Comparison of ENCODE assay signal across 18 mouse cellular contexts in the genomic region with DNA sequence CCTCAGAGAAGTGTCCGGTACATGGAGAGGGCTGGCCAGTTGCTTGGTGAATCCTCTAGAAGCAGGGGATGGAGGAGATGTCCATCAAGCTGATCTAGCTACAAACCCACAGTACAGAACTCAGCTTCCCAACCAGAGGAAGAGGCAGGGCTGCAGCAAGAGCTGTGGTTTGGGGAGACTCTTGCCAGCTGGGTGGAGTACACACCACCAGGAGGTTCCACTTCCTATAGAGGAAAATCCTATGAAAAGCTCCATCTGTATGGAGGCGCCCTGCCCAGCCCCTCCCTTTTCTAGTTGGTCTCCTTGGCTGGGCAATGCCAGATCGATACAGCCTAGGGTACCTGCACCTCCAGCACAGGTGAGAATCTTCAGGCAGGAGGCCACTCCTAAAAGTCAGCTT. TPM values are rescaled to one million over a fixed set of nuclear protein-coding genes. Genes with fewer than 3 reads are reported as not detected.
A peak's percentile ranks its signal among the peaks of the same experiment; 100 is the strongest.
DNase-seq lines count a peak whose midpoint lies in the region; ATAC-seq and TF ChIP-seq lines count a peak whose summit lies in the region.
"Had no signal": no experiment of that assay in that cellular context is flagged by ENCODE, and none has a peak within 500 bp of the region (broad histone marks: within the 10 kb centered on the region; RNA-seq: fewer than 3 reads in every experiment).

No protein-coding gene starts in this region.

- H3K9me3 ChIP-seq in heart, embryonic 13.5 days: no peaks in the 10 kb centered on the region
- H3K9me3 ChIP-seq in heart, embryonic 10.5 days: no peaks in the 10 kb centered on the region
- no peaks in the 10 kb centered on the region for H3K9me3 ChIP-seq in liver, postnatal 0 days (ENCODE audit: low read length)
- no peaks in the 10 kb centered on the region for H3K9me3 ChIP-seq in hindbrain, embryonic 13.5 days
- H3K9me3 ChIP-seq: forebrain, embryonic 10.5 days; liver, embryonic 13.5 days; lung, embryonic 15.5 days had no signal

- TF ChIP-seq CTCF in liver, adult 2 months (IDR thresholded peaks at IDR 0.05; ENCODE audit: low read depth, low read length): no peak
- TF ChIP-seq CTCF in liver, postnatal 0 days (IDR thresholded peaks at IDR 0.05; ENCODE audit: low read depth): no peak
- no peak for TF ChIP-seq CTCF in embryonic fibroblast, embryonic 13.5 days (IDR thresholded peaks at IDR 0.05; ENCODE audit: borderline replicate concordance, insufficient read depth, low read length)

- no peak for ATAC-seq in heart, embryonic 13.5 days (ENCODE audit: extremely low read depth, insufficient number of reproducible peaks, low FRiP score, low TSS enrichment)
- no peak for ATAC-seq in liver, postnatal 0 days
- ATAC-seq in megakaryocyte, adult 5-6 weeks (ENCODE audit: poor library complexity, severe bottlenecking): peak; percentile 73
- no peak for ATAC-seq in hindbrain, embryonic 13.5 days (ENCODE audit: low FRiP score)
- ATAC-seq: forebrain, postnatal 0 days had no signal

- no peak for DNase-seq in heart, embryonic 10.5 days (ENCODE audit: low spot score)
- no peak for DNase-seq in liver, adult 2 months (ENCODE audit: extremely low read depth, low read depth, low spot score)
- no peak for DNase-seq in liver, postnatal 0 days
- no peak for DNase-seq in left cerebral cortex, postnatal 36 days (ENCODE audit: low spot score in 2 of 2)
- DNase-seq: cerebellum, adult 9-11 months; forebrain, postnatal 0 days; layer of hippocampus, postnatal 36 days; liver, embryonic 13.5 days; retina, postnatal 1 day had no signal

- no peak for TF ChIP-seq EP300 in liver, postnatal 0 days (IDR thresholded peaks at IDR 0.05; ENCODE audit: low read depth)

- H3K36me3 ChIP-seq in heart, embryonic 13.5 days: peaks cover 23% of the 10 kb centered on the region
- peaks cover 7% of the 10 kb centered on the region; the same call in 1 of the 2 replicates for H3K36me3 ChIP-seq in heart, embryonic 10.5 days
- H3K36me3 ChIP-seq in liver, adult 2 months (ENCODE audit: control insufficient read depth, insufficient read depth, low read length): no peaks in the 10 kb centered on the region
- H3K36me3 ChIP-seq in liver, postnatal 0 days (replicated peaks; ENCODE audit: insufficient read depth, low read length): no peaks in the 10 kb centered on the region
- H3K36me3 ChIP-seq in hindbrain, embryonic 13.5 days: no peaks in the 10 kb centered on the region
- H3K36me3 ChIP-seq: forebrain, embryonic 10.5 days; liver, embryonic 13.5 days; lung, embryonic 15.5 days had no signal

- intact Hi-C loops in left cerebral cortex, postnatal 36 days (cut with DNase I): no loop called here

- no peak overlapping the region for H3K27ac ChIP-seq in heart, embryonic 13.5 days (replicated peaks)
- no peak overlapping the region for H3K27ac ChIP-seq in heart, embryonic 10.5 days
- H3K27ac ChIP-seq in liver, adult 2 months (replicated peaks; ENCODE audit: insufficient read depth, low read depth, low read length): peak overlapping the region; percentile 9; the same call in 1 of the 2 replicates
- H3K27ac ChIP-seq in liver, postnatal 0 days (ENCODE audit: low read depth): no peak overlapping the region
- peak overlapping the region; percentile 70 for H3K27ac ChIP-seq in embryonic fibroblast, embryonic 13.5 days (ENCODE audit: insufficient read depth, low read length)
- no peak overlapping the region for H3K27ac ChIP-seq in hindbrain, embryonic 13.5 days
- H3K27ac ChIP-seq: forebrain, embryonic 10.5 days; kidney, postnatal 0 days; liver, embryonic 13.5 days; lung, embryonic 15.5 days had no signal

- no peak overlapping the region for H3K4me3 ChIP-seq in heart, embryonic 13.5 days
- H3K4me3 ChIP-seq in heart, embryonic 10.5 days: no peak overlapping the region
- H3K4me3 ChIP-seq in liver, adult 2 months (ENCODE audit: insufficient read depth, low read depth, low read length): no peak overlapping the region
- H3K4me3 ChIP-seq in liver, postnatal 0 days (ENCODE audit: low read depth, low read length): no peak overlapping the region
- no peak overlapping the region for H3K4me3 ChIP-seq in embryonic fibroblast, embryonic 13.5 days (ENCODE audit: insufficient read depth, low read length)
- no peak overlapping the region for H3K4me3 ChIP-seq in hindbrain, embryonic 13.5 days
- H3K4me3 ChIP-seq: forebrain, embryonic 10.5 days; liver, embryonic 13.5 days; lung, embryonic 15.5 days had no signal

- no peaks in the 10 kb centered on the region for H3K27me3 ChIP-seq in heart, embryonic 13.5 days (replicated peaks)
- H3K27me3 ChIP-seq in heart, embryonic 10.5 days (ENCODE audit: insufficient read depth, poor library complexity, severe bottlenecking): peaks cover 21% of the 10 kb centered on the region; the same call in 1 of the 2 replicates
- H3K27me3 ChIP-seq in liver, adult 2 months (ENCODE audit: control insufficient read depth, insufficient read depth, low read length): no peaks in the 10 kb centered on the region
- peaks cover 7% of the 10 kb centered on the region; the same call in 1 of the 2 replicates for H3K27me3 ChIP-seq in liver, postnatal 0 days (ENCODE audit: insufficient read depth, low read length)
- H3K27me3 ChIP-seq in hindbrain, embryonic 13.5 days: peaks cover 27% of the 10 kb centered on the region
- H3K27me3 ChIP-seq: lung, embryonic 15.5 days had no signal

- peaks cover 70% of the 10 kb centered on the region for H3K4me1 ChIP-seq in heart, embryonic 13.5 days
- H3K4me1 ChIP-seq in heart, embryonic 10.5 days: peaks cover 30% of the 10 kb centered on the region
- peaks cover 31% of the 10 kb centered on the region for H3K4me1 ChIP-seq in liver, adult 2 months (ENCODE audit: control insufficient read depth, insufficient read depth, low read length)
- H3K4me1 ChIP-seq in liver, postnatal 0 days (ENCODE audit: insufficient read depth): peaks cover 23% of the 10 kb centered on the region
- peaks cover 30% of the 10 kb centered on the region for H3K4me1 ChIP-seq in embryonic fibroblast, embryonic 13.5 days (ENCODE audit: control insufficient read depth, insufficient read depth, low read length)
- H3K4me1 ChIP-seq in hindbrain, embryonic 13.5 days (replicated peaks): peaks cover 22% of the 10 kb centered on the region

- peak overlapping the region; percentile 94; the same call in 1 of the 2 replicates for H3K9ac ChIP-seq in heart, embryonic 13.5 days
- no peak overlapping the region for H3K9ac ChIP-seq in liver, adult 2 months (ENCODE audit: low read depth, low read length)
- no peak overlapping the region for H3K9ac ChIP-seq in liver, postnatal 0 days (replicated peaks)
- H3K9ac ChIP-seq in hindbrain, embryonic 13.5 days: no peak overlapping the region
- H3K9ac ChIP-seq: forebrain, postnatal 0 days; liver, embryonic 13.5 days; lung, embryonic 15.5 days had no signal

- H3K79me2 ChIP-seq in liver, adult 2 months (ENCODE audit: control insufficient read depth, insufficient read depth, low read length): peaks cover 22% of the 10 kb centered on the region

- peak overlapping the region; percentile 95; the same call in 1 of the 2 replicates for H3K4me2 ChIP-seq in heart, embryonic 13.5 days
- no peak overlapping the region for H3K4me2 ChIP-seq in liver, postnatal 0 days (ENCODE audit: low read depth, low read length)
- no peak overlapping the region for H3K4me2 ChIP-seq in hindbrain, embryonic 13.5 days
- H3K4me2 ChIP-seq: liver, embryonic 13.5 days had no signal

- 75% methylated on average over 3 of the region's 3 CpGs for WGBS in heart, embryonic 13.5 days
- 78% methylated on average over 3 of the region's 3 CpGs for WGBS in heart, embryonic 10.5 days
- 77% methylated on average over 3 of the region's 3 CpGs for WGBS in liver, adult 2 months
- WGBS in liver, postnatal 0 days (ENCODE audit: insufficient replicate concordance): 70% methylated on average over 3 of the region's 3 CpGs
- WGBS in hindbrain, embryonic 13.5 days: 83% methylated on average over 3 of the region's 3 CpGs

- no peak for TF ChIP-seq POLR2A in liver, adult 2 months (IDR thresholded peaks at IDR 0.05; ENCODE audit: extremely low read depth, insufficient read depth, low read length)
- no peak for TF ChIP-seq POLR2A in embryonic fibroblast, embryonic 13.5 days (IDR thresholded peaks at IDR 0.05; ENCODE audit: low read depth, low read length)

RNA-seq across cellular contexts. Expression of a gene that starts 57.7 kb away (rescaled TPM):
- 100 and 105 TPM in 2 replicates for polyA plus RNA-seq in heart, embryonic 13.5 days (2015; fragmentation: Nextera tagmentation; extraction: Ambion mirVana)
- polyA plus RNA-seq in heart, embryonic 10.5 days (2016; fragmentation: Nextera tagmentation; extraction: Ambion mirVana): 49.8 and 75.4 TPM in 2 replicates
- total RNA-seq in liver, adult 2 months (2014; rRNA removed): 17.9 and 25.2 TPM in 2 replicates
- 42.1 and 47.9 TPM in 2 replicates for polyA plus RNA-seq in liver, adult 2 months (2012; rRNA removed)
- polyA plus RNA-seq in liver, postnatal 0 days (2015; fragmentation: Nextera tagmentation; extraction: Ambion mirVana): 12.1 and 12.8 TPM in 2 replicates
- polyA plus RNA-seq in embryonic fibroblast, embryonic 13.5 days (2011; ENCODE audit: insufficient read length, low read depth, missing spikeins): 122 and 198 TPM in 2 replicates
- 4.9 and 5.5 TPM in 2 replicates for total RNA-seq in megakaryocyte, adult 5-6 weeks (2015)
- total RNA-seq in megakaryocyte, adult 5-6 weeks (2017): 2.9 and 3.2 TPM in 2 replicates
- 10.3 and 13.0 TPM in 2 replicates for polyA plus RNA-seq in hindbrain, embryonic 13.5 days (2015; fragmentation: Nextera tagmentation; extraction: Ambion mirVana)
- total RNA-seq in left cerebral cortex, postnatal 36 days (2021): 10 to 100 TPM; 36.1 to 50.9 TPM

RNA-seq across cellular contexts. Expression of a gene that starts 58.8 kb away (rescaled TPM):
- polyA plus RNA-seq in heart, embryonic 13.5 days (2015; fragmentation: Nextera tagmentation; extraction: Ambion mirVana): 0.20 and 0.48 TPM in 2 replicates
- 0.16 and 0.23 TPM in 2 replicates for polyA plus RNA-seq in heart, embryonic 10.5 days (2016; fragmentation: Nextera tagmentation; extraction: Ambion mirVana)
- 0.20 and 0.37 TPM in 2 replicates for total RNA-seq in liver, adult 2 months (2014; rRNA removed)
- polyA plus RNA-seq in liver, adult 2 months (2012; rRNA removed): 0.09 and 0.32 TPM in 2 replicates
- polyA plus RNA-seq in liver, postnatal 0 days (2015; fragmentation: Nextera tagmentation; extraction: Ambion mirVana): 0.20 TPM in 1 of 2 replicates, not detected in the other
- 0.56 TPM in 1 of 2 replicates, not detected in the other for polyA plus RNA-seq in embryonic fibroblast, embryonic 13.5 days (2011; ENCODE audit: insufficient read length, low read depth, missing spikeins)
- total RNA-seq in megakaryocyte, adult 5-6 weeks (2015): 0.25 and 0.38 TPM in 2 replicates
- total RNA-seq in megakaryocyte, adult 5-6 weeks (2017): 1.1 and 2.5 TPM in 2 replicates
- polyA plus RNA-seq in hindbrain, embryonic 13.5 days (2015; fragmentation: Nextera tagmentation; extraction: Ambion mirVana): 0.57 and 0.60 TPM in 2 replicates
- total RNA-seq in left cerebral cortex, postnatal 36 days (2021): not detected
- total RNA-seq: forebrain, postnatal 0 days; layer of hippocampus, adult 18-20 months; layer of hippocampus, postnatal 36 days; midbrain, postnatal 0 days had no signal

Comparison
In these comparisons a context has a peak if more than half of its experiments do, and no peak if none do; other contexts are left out.
1. H3K27ac ChIP-seq: peak in liver, adult 2 months (single experiment) and embryonic fibroblast, embryonic 13.5 days (single experiment); none in heart, embryonic 13.5 days (single experiment), heart, embryonic 10.5 days (single experiment), liver, postnatal 0 days (single experiment) and hindbrain, embryonic 13.5 days (single experiment).